Mouse (Mus musculus) ES-E14 (cell line): Measurements from ENCODE around the gene Pdzd2. TPM values are rescaled to one million over a fixed set of nuclear protein-coding genes. Genes with fewer than 3 reads are reported as not detected.

Experiments used
- DNase-seq: peaks from one replicate; pipeline ENCODE4 v3.0.0-alpha.2; 2013; ENCODE audit warnings: low read depth, low spot score
- H3K27ac ChIP-seq: 2 replicates; pipeline ENCODE4 v1.5.1; 2012; ENCODE audit warnings: low read depth, mild to moderate bottlenecking, low read length, moderate library complexity, mixed read lengths; ENCODE audit not compliant: poor library complexity, insufficient read depth, severe bottlenecking
- H3K36me3 ChIP-seq: 2 replicates; pipeline ENCODE4 v1.6.1; 2012; ENCODE audit warnings: mild to moderate bottlenecking, low read length, moderate library complexity, mixed read lengths; ENCODE audit not compliant: control insufficient read depth, poor library complexity, insufficient read depth, severe bottlenecking
- H3K4me1 ChIP-seq, 2 experiments: fragments of 150-350 bp in 1 of 2; sonication (generic) in 1 of 2; 2 replicates each; pipeline ENCODE4 v1.6.1; 2012; ENCODE audit warnings: low read length in 2 of 2, mild to moderate bottlenecking in 1 of 2, mixed read lengths in 1 of 2; ENCODE audit not compliant: control insufficient read depth in 2 of 2, insufficient read depth in 2 of 2, poor library complexity in 1 of 2
- H3K4me3 ChIP-seq, 2 experiments: fragments of 150-350 bp in 1 of 2; sonication (generic) in 1 of 2; 2 replicates each; pipeline ENCODE4 v1.5.1; 2012; ENCODE audit warnings: low read length in 2 of 2, low read depth in 1 of 2, mild to moderate bottlenecking in 1 of 2, mixed read lengths in 1 of 2; ENCODE audit not compliant: insufficient read depth in 1 of 2, poor library complexity in 1 of 2, severe bottlenecking in 1 of 2
- H3K9ac ChIP-seq: 2 replicates; pipeline ENCODE4 v1.6.1; 2012; ENCODE audit warnings: low read depth, mild to moderate bottlenecking, low read length, mixed read lengths; ENCODE audit not compliant: poor library complexity, insufficient read depth, severe bottlenecking
- H3K9me3 ChIP-seq: fragments of 150-350 bp; sonication (generic); 2 replicates; pipeline ENCODE4 v1.6.1; 2012; ENCODE audit warnings: low read depth, mild to moderate bottlenecking, low read length; ENCODE audit not compliant: control insufficient read depth, insufficient read depth
- CHD2 ChIP-seq: IDR thresholded peaks from 2 replicates; pipeline ENCODE4 v1.6.1; 2014; ENCODE audit warnings: mild to moderate bottlenecking, low read depth, low read length, inconsistent platforms
- HCFC1 ChIP-seq: IDR thresholded peaks from 2 replicates; pipeline ENCODE4 v1.6.1; 2012; ENCODE audit warnings: low read length, inconsistent platforms, borderline replicate concordance; ENCODE audit not compliant: insufficient read depth
- MAFK ChIP-seq: IDR thresholded peaks from 2 replicates; pipeline ENCODE4 v1.6.1; 2014; ENCODE audit warnings: mild to moderate bottlenecking, low read depth, low read length, inconsistent platforms; ENCODE audit not compliant: insufficient read depth
- ZC3H11A ChIP-seq: IDR thresholded peaks from 2 replicates; pipeline ENCODE4 v1.6.1; 2012; ENCODE audit warnings: low read depth, mild to moderate bottlenecking, inconsistent platforms, low read length, borderline replicate concordance
- ZNF384 ChIP-seq: IDR thresholded peaks from 2 replicates; pipeline ENCODE4 v1.6.1; 2012; ENCODE audit warnings: low read depth, low read length, inconsistent platforms
- in situ Hi-C, 2 experiments: fragments of 600-800 bp; cut with MboI; formaldehyde crosslinking; loops; one replicate each; pipeline ENCODE4 v1.15.1; 2025; ENCODE audit warnings: low sequenced_read_pairs in 2 of 2, inconsistent platforms in 1 of 2; ENCODE audit not compliant: unreplicated experiment in 2 of 2
- total RNA-seq: library from RNA; depleted of rRNA; stranded (reverse); fragments of 300-350 nt; gene quantifications from 2 replicates; pipeline ENCODE4 v1.2.3, GENCODE M21; 2012

Gene Pdzd2
- total RNA-seq, 1 experiment: 6.3 TPM

DNA sequence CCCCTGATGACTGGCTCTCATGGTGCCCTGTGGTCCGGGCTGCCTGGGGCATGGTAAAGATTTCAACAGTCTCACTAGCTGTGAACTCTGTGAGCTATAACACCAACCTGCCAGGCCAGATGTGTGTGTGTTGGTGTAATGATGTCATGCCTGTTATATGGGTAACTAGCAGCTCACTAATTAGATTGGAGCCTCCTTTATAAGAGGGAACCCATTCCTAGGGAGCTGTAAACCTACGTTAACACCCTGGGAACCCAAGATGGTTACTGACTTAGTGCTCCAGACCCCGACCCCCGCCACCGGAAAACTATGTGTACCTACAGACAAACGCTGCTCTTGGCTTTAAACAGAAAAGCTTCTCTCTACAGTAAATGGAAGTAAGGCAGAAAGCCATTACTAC, 41.6 kb upstream of the Pdzd2 start:
- TF ChIP-seq CHD2 (no peak), ZNF384 (no peak), ZC3H11A (no peak), MAFK (no peak), HCFC1 (no peak)
- no peak overlapping the region for H3K27ac ChIP-seq
- in situ Hi-C loops: no loop called here

DNA sequence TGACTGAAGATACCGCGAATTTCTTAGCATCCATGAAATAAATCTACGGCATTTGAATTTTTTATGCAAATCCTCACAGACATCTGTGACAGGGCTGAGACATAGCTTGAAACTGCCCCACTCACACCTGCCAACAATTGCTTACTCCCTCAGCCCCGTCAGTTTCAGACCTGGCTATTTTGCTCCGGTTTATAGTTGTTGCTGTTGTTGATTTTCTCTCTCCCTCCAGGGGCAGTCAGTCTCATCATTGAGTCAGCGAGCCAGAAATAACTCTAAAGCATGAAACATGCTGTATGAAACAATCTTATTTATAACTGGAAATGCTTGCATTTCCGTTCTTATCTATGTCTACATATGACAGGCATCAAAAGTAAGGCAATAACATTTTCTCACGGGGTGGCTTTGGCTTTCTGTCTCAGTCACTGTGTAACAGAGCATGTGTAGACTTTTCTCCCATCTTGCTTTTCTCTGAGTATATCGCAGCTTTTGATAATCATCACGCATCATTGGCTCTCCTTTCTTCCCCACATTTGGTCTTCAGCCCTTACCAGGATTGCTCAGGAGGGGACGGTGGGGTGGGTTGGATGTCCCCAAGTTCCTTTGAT, 34.5 kb upstream of the Pdzd2 start:
- in situ Hi-C loops: no loop called here
- no peaks in the 10 kb centered on the region for H3K9me3 ChIP-seq
- no peak overlapping the region for H3K27ac ChIP-seq
- H3K36me3 ChIP-seq: no peaks in the 10 kb centered on the region
- no peak overlapping the region for H3K9ac ChIP-seq
- no peak overlapping the region for H3K4me3 ChIP-seq
- no peak for DNase-seq
- no peaks in the 10 kb centered on the region for H3K4me1 ChIP-seq
- TF ChIP-seq MAFK: no peak
- TF ChIP-seq CHD2: no peak
- TF ChIP-seq ZC3H11A: no peak
- no peak for TF ChIP-seq ZNF384
- no peak for TF ChIP-seq HCFC1

More for the DNA sequence above, 41.6 kb upstream of the Pdzd2 start:
- H3K9me3 ChIP-seq: no peaks in the 10 kb centered on the region
- no peak overlapping the region for H3K9ac ChIP-seq
- H3K4me1 ChIP-seq: no peaks in the 10 kb centered on the region
- no peaks in the 10 kb centered on the region for H3K36me3 ChIP-seq
- no peak overlapping the region for H3K4me3 ChIP-seq
- no peak for DNase-seq

DNA sequence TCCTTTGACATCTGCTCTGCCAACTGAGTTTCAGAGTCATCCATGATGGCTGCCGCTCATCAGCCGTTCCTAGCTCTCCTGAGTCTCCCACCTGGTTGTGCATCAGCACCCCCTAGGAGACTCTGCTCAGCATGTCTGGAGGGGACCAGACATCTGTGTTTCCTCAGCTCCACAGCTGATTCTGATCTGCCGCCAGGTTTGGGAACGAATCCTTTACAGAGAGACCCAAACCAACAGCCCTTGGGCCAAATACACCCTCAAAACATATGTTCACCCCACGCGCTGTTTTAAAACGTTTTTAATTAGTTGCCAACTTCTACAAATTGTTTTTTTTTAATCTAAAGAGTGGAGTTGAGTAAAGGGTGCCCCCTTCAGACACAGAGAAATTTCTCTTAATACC, 31.2 kb upstream of the Pdzd2 start:
- in situ Hi-C loops: no loop called here
- DNase-seq: no peak

DNA sequence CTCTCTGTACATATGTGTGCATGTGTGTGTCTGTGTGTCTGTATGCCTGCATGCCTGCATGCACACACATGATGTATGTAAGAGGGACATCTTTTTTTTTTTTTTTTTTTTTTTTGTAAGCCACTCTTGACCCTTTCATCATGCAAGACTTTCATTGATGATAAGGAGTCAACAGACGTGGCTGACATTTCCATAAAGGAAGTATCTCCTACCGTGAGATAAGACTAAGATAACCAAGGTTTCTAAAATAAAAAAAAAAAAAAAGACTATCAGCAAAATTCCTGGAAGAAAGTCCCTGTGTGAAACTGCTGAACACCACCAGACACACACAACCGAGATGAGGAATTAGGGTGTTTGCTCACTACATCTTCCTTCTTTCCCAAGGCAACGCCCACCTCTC, 27.1 kb upstream of the Pdzd2 start:
- no peak for TF ChIP-seq ZC3H11A
- TF ChIP-seq HCFC1: no peak
- TF ChIP-seq ZNF384: no peak
- TF ChIP-seq MAFK: no peak
- TF ChIP-seq CHD2: no peak

More for the DNA sequence above, 31.2 kb upstream of the Pdzd2 start:
- TF ChIP-seq CHD2 (no peak), ZC3H11A (no peak), ZNF384 (no peak), HCFC1 (no peak), MAFK (no peak)
- Histone ChIP-seq H3K27ac (no peak overlapping the region), H3K4me1 (no peaks in the 10 kb centered on the region), H3K9ac (no peak overlapping the region), H3K4me3 (no peak overlapping the region), H3K9me3 (no peaks in the 10 kb centered on the region), H3K36me3 (no peaks in the 10 kb centered on the region)

DNA sequence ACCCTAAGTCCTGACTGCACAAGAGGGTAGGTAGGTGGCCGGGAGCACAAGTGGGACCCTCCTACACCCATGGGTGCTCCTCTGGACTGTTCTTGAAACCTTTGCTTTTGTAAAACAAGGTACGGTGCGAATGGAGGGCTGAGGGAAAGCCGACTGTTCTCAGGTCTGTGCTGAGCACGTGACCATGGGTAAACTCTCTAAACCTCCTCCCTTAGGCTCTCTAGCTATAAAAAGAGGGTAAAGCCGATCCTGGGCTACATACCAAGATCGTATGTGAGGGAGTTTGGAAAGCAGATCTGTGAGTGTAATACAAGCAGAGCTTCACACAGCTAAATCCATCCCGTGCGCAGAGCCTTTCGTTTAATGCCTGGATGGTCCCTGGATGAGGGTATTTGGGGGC, 23.4 kb upstream of the Pdzd2 start:
- no peak overlapping the region for H3K27ac ChIP-seq
- no peak for DNase-seq

More for the DNA sequence above, 27.1 kb upstream of the Pdzd2 start:
- Histone ChIP-seq H3K9me3 (no peaks in the 10 kb centered on the region), H3K27ac (no peak overlapping the region), H3K36me3 (no peaks in the 10 kb centered on the region), H3K9ac (no peak overlapping the region), H3K4me3 (no peak overlapping the region), H3K4me1 (no peaks in the 10 kb centered on the region)
- DNase-seq: no peak
- in situ Hi-C loops: no loop called here

More for the DNA sequence above, 23.4 kb upstream of the Pdzd2 start:
- Histone ChIP-seq H3K4me3 (no peak overlapping the region), H3K36me3 (no peaks in the 10 kb centered on the region), H3K9ac (no peak overlapping the region), H3K9me3 (no peaks in the 10 kb centered on the region), H3K4me1 (no peaks in the 10 kb centered on the region)
- no peak for TF ChIP-seq CHD2
- in situ Hi-C loops: no loop called here
